Mouse (Mus musculus): ENCODE data around the gene Akip1. TPM values are rescaled to one million over a fixed set of nuclear protein-coding genes. Genes with fewer than 3 reads are reported as not detected.

The Akip1 gene
- polyA plus RNA-seq, 1 experiment from 2014 or later = 30.9 TPM

GRCm38 (mm10) chr7:109741703-109742102 is 38.2 kb downstream of the Akip1 start:
- ATAC-seq (replicated peaks; ENCODE audit: low FRiP score, low TSS enrichment, low read depth) (no peak), DNase-seq (ENCODE audit: low spot score) (no peak)
- no peak overlapping the region for H3K9ac ChIP-seq (ENCODE audit: low read length)
- no peaks in the 10 kb centered on the region for H3K9me3 ChIP-seq (ENCODE audit: control insufficient read depth, low read length)
- H3K27me3 ChIP-seq (replicated peaks; ENCODE audit: control insufficient read depth, insufficient read depth, low read length) = no peaks in the 10 kb centered on the region
- H3K4me2 ChIP-seq (ENCODE audit: low read length) = no peak overlapping the region
- H3K4me3 ChIP-seq (ENCODE audit: low read depth, low read length) = no peak overlapping the region
- H3K36me3 ChIP-seq (ENCODE audit: control insufficient read depth, insufficient read depth, low read length) = peaks cover 32% of the 10 kb centered on the region
- 82% methylated on average over 4 of the region's 4 CpGs for WGBS
- peaks cover 3% of the 10 kb centered on the region; the same call in 1 of the 2 replicates for H3K4me1 ChIP-seq (replicated peaks; ENCODE audit: control insufficient read depth, insufficient read depth, low read length)
- H3K27ac ChIP-seq (ENCODE audit: low read depth) = no peak overlapping the region

GRCm38 (mm10) chr7:109747747-109748146 is 44.3 kb downstream of the Akip1 start:
- H3K4me1 ChIP-seq (replicated peaks; ENCODE audit: control insufficient read depth, insufficient read depth, low read length) = peaks cover under 1% of the 10 kb centered on the region
- H3K36me3 ChIP-seq (ENCODE audit: control insufficient read depth, insufficient read depth, low read length) = peaks cover 21% of the 10 kb centered on the region
- 50% methylated on average over 1 of the region's 1 CpGs for WGBS
- H3K9me3 ChIP-seq (ENCODE audit: control insufficient read depth, low read length) = no peaks in the 10 kb centered on the region
- H3K27ac ChIP-seq (ENCODE audit: low read depth) = no peak overlapping the region
- H3K9ac ChIP-seq (ENCODE audit: low read length) = no peak overlapping the region
- ATAC-seq (replicated peaks; ENCODE audit: low FRiP score, low TSS enrichment, low read depth) (no peak), DNase-seq (ENCODE audit: low spot score) (no peak)
- H3K4me3 ChIP-seq (ENCODE audit: low read depth, low read length) = no peak overlapping the region
- no peaks in the 10 kb centered on the region for H3K27me3 ChIP-seq (replicated peaks; ENCODE audit: control insufficient read depth, insufficient read depth, low read length)
- no peak overlapping the region for H3K4me2 ChIP-seq (ENCODE audit: low read length)

GRCm38 (mm10) chr7:109751427-109752007 is 48.0 kb downstream of the Akip1 start:
- no peaks in the 10 kb centered on the region for H3K27me3 ChIP-seq (replicated peaks; ENCODE audit: control insufficient read depth, insufficient read depth, low read length)
- ATAC-seq (replicated peaks; ENCODE audit: low FRiP score, low TSS enrichment, low read depth) (no peak; the same call in none of the 2 replicates), DNase-seq (ENCODE audit: low spot score) (no peak)
- H3K4me2 ChIP-seq (ENCODE audit: low read length) = peak overlapping the region; percentile 90
- peak overlapping the region; percentile 78 for H3K27ac ChIP-seq (ENCODE audit: low read depth)
- WGBS = 2% methylated on average over 13 of the region's 13 CpGs
- peak overlapping the region; percentile 88 for H3K9ac ChIP-seq (ENCODE audit: low read length)
- peak overlapping the region; percentile 85 for H3K4me3 ChIP-seq (ENCODE audit: low read depth, low read length)
- H3K4me1 ChIP-seq (replicated peaks; ENCODE audit: control insufficient read depth, insufficient read depth, low read length) = peaks cover 5% of the 10 kb centered on the region
- H3K9me3 ChIP-seq (ENCODE audit: control insufficient read depth, low read length) = no peaks in the 10 kb centered on the region
- H3K36me3 ChIP-seq (ENCODE audit: control insufficient read depth, insufficient read depth, low read length) = no peaks in the 10 kb centered on the region

- WGBS = under 1% methylated on average over 73 of the region's 74 CpGs
- peak; percentile 88 for ATAC-seq (replicated peaks; ENCODE audit: low FRiP score, low TSS enrichment, low read depth)
These were observed 48.8 kb downstream of the Akip1 start, which contains the start of gene Tmem9b for GRCm38 (mm10) chr7:109752008-109752925. Gene Tmem9b, minus strand, starts transcription at chr7:109752875.

GRCm38 (mm10) chr7:109754034-109754433 is 50.5 kb downstream of the Akip1 start:
- no peak overlapping the region for H3K27ac ChIP-seq (ENCODE audit: low read depth)
- H3K27me3 ChIP-seq (replicated peaks; ENCODE audit: control insufficient read depth, insufficient read depth, low read length) = no peaks in the 10 kb centered on the region
- H3K4me3 ChIP-seq (ENCODE audit: low read depth, low read length) = no peak overlapping the region
- ATAC-seq (replicated peaks; ENCODE audit: low FRiP score, low TSS enrichment, low read depth) = no peak
- peaks cover 5% of the 10 kb centered on the region for H3K4me1 ChIP-seq (replicated peaks; ENCODE audit: control insufficient read depth, insufficient read depth, low read length)
- no peak for DNase-seq (ENCODE audit: low spot score)
- 91% methylated on average over 8 of the region's 8 CpGs for WGBS
- H3K9ac ChIP-seq (ENCODE audit: low read length) = no peak overlapping the region
- H3K4me2 ChIP-seq (ENCODE audit: low read length) = no peak overlapping the region
- no peaks in the 10 kb centered on the region for H3K36me3 ChIP-seq (ENCODE audit: control insufficient read depth, insufficient read depth, low read length)
- no peaks in the 10 kb centered on the region for H3K9me3 ChIP-seq (ENCODE audit: control insufficient read depth, low read length)

More at GRCm38 (mm10) chr7:109752008-109752925, 48.8 kb downstream of the Akip1 start, which contains the start of gene Tmem9b:
- Histone ChIP-seq H3K27ac (ENCODE audit: low read depth) (peak within 1 kb of the TSS; percentile 78), H3K9ac (ENCODE audit: low read length) (peak within 1 kb of the TSS; percentile 88), H3K27me3 (replicated peaks; ENCODE audit: control insufficient read depth, insufficient read depth, low read length) (no peaks in the 10 kb centered on the region), H3K36me3 (ENCODE audit: control insufficient read depth, insufficient read depth, low read length) (no peaks in the 10 kb centered on the region), H3K4me2 (ENCODE audit: low read length) (peak within 1 kb of the TSS; percentile 90), H3K9me3 (ENCODE audit: control insufficient read depth, low read length) (no peaks in the 10 kb centered on the region), H3K4me3 (ENCODE audit: low read depth, low read length) (peak within 1 kb of the TSS; percentile 85), H3K4me1 (replicated peaks; ENCODE audit: control insufficient read depth, insufficient read depth, low read length) (peaks cover 5% of the 10 kb centered on the region)
- DNase-seq (ENCODE audit: low spot score) = peak; percentile 87

GRCm38 (mm10) chr7:109756291-109756690 is 52.8 kb downstream of the Akip1 start:
- DNase-seq (ENCODE audit: low spot score) = no peak
- no peak overlapping the region for H3K9ac ChIP-seq (ENCODE audit: low read length)
- peaks cover 5% of the 10 kb centered on the region for H3K4me1 ChIP-seq (replicated peaks; ENCODE audit: control insufficient read depth, insufficient read depth, low read length)
- H3K4me2 ChIP-seq (ENCODE audit: low read length) = no peak overlapping the region
- ATAC-seq (replicated peaks; ENCODE audit: low FRiP score, low TSS enrichment, low read depth) = no peak
- no peaks in the 10 kb centered on the region for H3K27me3 ChIP-seq (replicated peaks; ENCODE audit: control insufficient read depth, insufficient read depth, low read length)
- no peak overlapping the region for H3K4me3 ChIP-seq (ENCODE audit: low read depth, low read length)
- no peaks in the 10 kb centered on the region for H3K36me3 ChIP-seq (ENCODE audit: control insufficient read depth, insufficient read depth, low read length)
- 89% methylated on average over 3 of the region's 3 CpGs for WGBS
- no peak overlapping the region for H3K27ac ChIP-seq (ENCODE audit: low read depth)
- no peaks in the 10 kb centered on the region for H3K9me3 ChIP-seq (ENCODE audit: control insufficient read depth, low read length)

Other genes starting within 250 kb of the Akip1 start
- 0.15 TPM in 1 of 2 replicates, not detected in the other for gene Trim66, start 195.6 kb upstream of the Akip1 start, polyA plus RNA-seq (2014; fragmentation: Nextera tagmentation; extraction: Ambion mirVana)
- 164 and 177 TPM in 2 replicates for gene Rpl27a, start 184.5 kb upstream of the Akip1 start, polyA plus RNA-seq (2014; fragmentation: Nextera tagmentation; extraction: Ambion mirVana)
- gene St5, start 85 bp upstream of the Akip1 start, polyA plus RNA-seq (2014; fragmentation: Nextera tagmentation; extraction: Ambion mirVana) = 68.7 and 70.7 TPM in 2 replicates
- gene BC051019, start 20.2 kb downstream of the Akip1 start, polyA plus RNA-seq (2014; fragmentation: Nextera tagmentation; extraction: Ambion mirVana) = not detected in 2 replicates
- gene Ascl3, start 28.0 kb downstream of the Akip1 start, polyA plus RNA-seq (2014; fragmentation: Nextera tagmentation; extraction: Ambion mirVana) = 0.46 TPM in 1 of 2 replicates, not detected in the other
- gene Tmem9b, start 49.2 kb downstream of the Akip1 start, polyA plus RNA-seq (2014; fragmentation: Nextera tagmentation; extraction: Ambion mirVana) = 51.3 and 52.2 TPM in 2 replicates
- 0.30 and 0.55 TPM in 2 replicates for gene Nrip3, start 78.3 kb downstream of the Akip1 start, polyA plus RNA-seq (2014; fragmentation: Nextera tagmentation; extraction: Ambion mirVana)
- 1.6 and 1.7 TPM in 2 replicates for gene Scube2, start 162.0 kb downstream of the Akip1 start, polyA plus RNA-seq (2014; fragmentation: Nextera tagmentation; extraction: Ambion mirVana)